Mouse (Mus musculus) left cerebral cortex, postnatal 14 days (tissue): ENCODE data around the gene Mapk1. TPM values are rescaled to one million over a fixed set of nuclear protein-coding genes. Genes with fewer than 3 reads are reported as not detected.

Source experiments
- DNase-seq, 2 experiments: peaks; one replicate each; pipeline ENCODE4 v3.0.0; 2021 to 2022; ENCODE audit warnings: low spot score in 2 of 2, mixed read lengths in 1 of 2
- intact Hi-C: fragments of 180-260 bp; cut with DNase I; formaldehyde crosslinking; loops from one replicate; pipeline ENCODE4 v1.15.1; 2025
- total RNA-seq, 2 experiments: library from RNA; stranded (reverse); gene quantifications; 2 replicates each; pipeline ENCODE4 v1.2.3; 2021

Mapk1 gene
- total RNA-seq, 2 experiments from 2014 or later: 524 to 615 TPM

DNA sequence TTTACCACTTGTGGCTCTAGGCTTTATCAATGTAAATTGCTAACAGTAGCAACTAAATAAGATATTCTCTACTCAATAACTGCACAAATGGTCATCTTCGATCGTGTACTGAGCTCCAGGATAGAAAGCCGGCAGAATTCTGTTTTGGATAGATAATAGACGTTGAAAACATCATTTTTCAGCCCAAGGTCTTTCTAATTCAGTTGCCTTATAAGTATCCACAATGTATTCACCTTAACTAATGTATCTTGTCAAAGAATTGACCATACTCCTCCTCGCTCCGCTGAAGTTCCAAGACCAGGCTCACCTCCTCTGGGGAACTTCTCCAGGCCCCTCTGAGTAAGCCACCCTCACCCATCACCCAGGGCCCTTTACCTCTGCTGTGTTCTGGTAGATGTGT lies 87.5 kb downstream of the Mapk1 start:
- DNase-seq: no peak
- intact Hi-C loops: no loop called here

GRCm38 (mm10) chr16:17073000-17073399 lies 89.8 kb downstream of the Mapk1 start:
- intact Hi-C loops: no loop called here
- peak in 1 of 2 experiments; percentile 77 for DNase-seq

DNA sequence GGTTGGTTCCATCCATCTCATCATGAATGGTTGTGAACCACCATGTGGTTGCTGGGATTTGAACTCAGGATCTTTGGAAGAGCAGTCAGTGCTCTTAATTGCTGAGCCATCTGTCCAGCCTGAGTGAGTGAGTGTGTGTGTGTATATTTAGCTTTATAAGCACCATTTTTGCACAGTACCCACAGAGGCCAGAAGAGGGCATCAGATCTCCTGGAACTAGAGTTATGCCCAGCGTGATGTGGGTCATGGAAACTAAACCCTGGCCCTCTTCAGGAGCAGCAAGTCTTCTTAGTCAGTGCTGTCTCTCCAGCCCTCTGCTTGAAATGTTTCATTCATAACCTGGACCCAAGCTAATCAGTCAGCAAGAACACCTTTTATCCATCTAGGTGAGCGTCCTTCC lies 93.1 kb downstream of the Mapk1 start:
- intact Hi-C loops: no loop called here

DNA sequence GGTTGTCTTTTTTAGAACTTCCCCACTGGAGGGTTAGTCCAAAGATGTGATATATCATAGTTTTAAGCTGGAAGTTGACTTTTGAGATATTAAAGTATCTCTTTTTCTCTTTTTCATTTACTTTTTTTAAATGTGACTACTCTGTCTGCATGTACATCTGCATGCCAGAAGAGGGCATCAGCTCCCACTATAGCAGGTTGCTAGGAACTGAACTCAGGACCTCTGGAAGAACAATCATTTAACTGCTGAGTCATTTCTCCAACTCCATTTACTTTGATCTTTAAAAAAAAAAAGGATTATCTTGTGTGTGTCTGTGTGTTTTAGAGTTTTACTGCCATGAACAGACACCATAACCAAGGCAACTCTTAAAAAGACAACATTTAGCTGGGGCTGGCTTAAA lies 93.7 kb downstream of the Mapk1 start:
- intact Hi-C loops: no loop called here
- no peak for DNase-seq

More for the DNA sequence above, 93.1 kb downstream of the Mapk1 start:
- DNase-seq: no peak

DNA sequence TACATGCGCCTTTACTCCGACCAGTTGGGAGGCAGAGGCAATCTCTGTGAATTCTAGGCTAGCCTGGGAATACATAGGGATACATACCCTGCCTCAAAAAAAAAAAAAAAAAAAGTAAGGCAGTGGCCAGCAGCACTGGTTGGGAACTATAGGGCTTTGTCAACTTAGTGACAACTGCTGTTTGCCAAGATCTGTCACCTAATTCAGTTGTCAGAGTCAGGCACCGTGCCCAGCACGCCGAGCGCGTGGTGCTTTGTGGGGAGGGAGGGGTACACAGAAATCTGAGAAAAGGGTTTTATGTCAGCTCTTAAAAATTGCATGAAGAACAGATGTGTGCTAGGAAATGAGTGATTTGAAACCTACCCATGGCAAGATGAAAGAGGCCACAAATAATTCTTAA lies 94.9 kb downstream of the Mapk1 start:
- intact Hi-C loops: no loop called here
- no peak for DNase-seq

GRCm38 (mm10) chr16:17082121-17082792 lies 99.1 kb downstream of the Mapk1 start:
- intact Hi-C loops: no loop called here
- DNase-seq: no peak

DNA sequence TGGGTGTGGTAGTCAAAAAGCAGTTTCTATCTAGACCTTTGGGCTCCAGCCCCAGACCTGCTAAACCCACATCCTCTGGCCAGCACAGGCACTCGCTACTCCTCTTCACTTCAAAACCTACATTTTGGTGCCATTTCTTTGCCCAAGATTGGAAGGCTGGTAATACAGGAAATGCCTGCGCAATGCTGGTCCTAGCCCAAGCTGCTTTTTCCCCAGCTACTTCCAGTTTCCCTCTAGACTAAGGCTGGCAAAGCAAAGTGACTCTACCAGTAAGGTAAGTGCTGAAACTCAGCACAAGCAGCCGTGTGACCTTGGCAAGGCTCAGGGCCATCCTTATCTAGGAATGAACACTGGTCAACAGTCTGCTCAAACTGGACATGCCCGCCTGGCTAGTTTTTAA lies 102.5 kb downstream of the Mapk1 start:
- no peak for DNase-seq
- intact Hi-C loops: no loop called here

GRCm38 (mm10) chr16:17086241-17086640 lies 103.1 kb downstream of the Mapk1 start:
- intact Hi-C loops: no loop called here
- DNase-seq: no peak

DNA sequence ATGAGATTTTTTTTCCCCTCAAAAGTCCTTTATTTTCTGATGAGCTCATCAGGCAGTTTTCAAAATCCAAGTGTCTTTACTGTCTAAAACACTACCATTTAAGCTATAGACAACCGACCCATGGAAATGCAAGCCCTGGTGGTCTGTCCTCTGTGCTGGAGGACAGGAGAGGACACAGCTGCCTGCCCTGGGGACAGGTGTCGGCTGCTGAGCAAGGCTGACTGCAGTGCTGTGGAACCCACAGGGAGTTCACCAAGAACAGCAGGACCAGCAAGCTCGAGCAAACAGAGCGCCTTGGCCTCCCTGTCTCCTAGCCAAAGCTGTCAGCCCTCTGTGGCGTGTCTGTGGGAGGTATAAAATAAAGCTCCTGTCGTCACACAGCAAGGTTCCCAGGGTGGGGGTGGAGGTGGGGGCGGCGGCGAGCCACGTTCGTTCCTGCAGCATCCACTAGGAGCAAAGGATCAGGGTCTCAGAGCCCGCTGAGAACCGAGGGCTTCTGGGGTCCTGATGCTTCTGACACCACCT lies 103.5 kb downstream of the Mapk1 start:
- DNase-seq: peak in 1 of 2 experiments; percentile 55
- intact Hi-C loops: no loop called here

DNA sequence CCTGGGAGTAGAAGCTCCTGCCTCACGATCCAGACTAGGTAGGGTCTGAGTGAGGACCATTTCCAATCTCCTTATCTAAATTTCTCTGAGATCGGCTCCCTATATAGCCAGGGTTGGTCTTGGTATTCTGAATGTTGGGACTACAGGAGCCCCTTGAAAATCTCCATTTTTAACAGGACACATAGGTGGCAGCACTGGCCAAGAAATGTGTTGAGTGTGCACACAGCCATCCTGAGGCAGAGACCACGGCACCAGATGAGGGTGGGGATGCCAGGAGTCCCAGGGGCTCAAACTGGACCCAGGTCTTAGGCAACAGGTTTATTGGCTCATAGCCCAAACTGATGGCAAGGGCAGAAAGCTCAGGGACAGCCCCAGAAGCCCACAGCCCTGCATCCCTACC lies 105.2 kb downstream of the Mapk1 start:
- no peak for DNase-seq
- intact Hi-C loops: no loop called here

GRCm38 (mm10) chr16:17096938-17097337 lies 113.8 kb downstream of the Mapk1 start:
- DNase-seq: no peak
- intact Hi-C loops: no loop called here

Other genes with a start within 250 kb of the Mapk1 start
- gene Spag6l, start 153.9 kb upstream of the Mapk1 start, total RNA-seq: 1 to 10 TPM; 8.4 to 9.3 TPM
- not detected for gene Igll1, start 119.4 kb upstream of the Mapk1 start, total RNA-seq
- gene Top3b, start 112.6 kb upstream of the Mapk1 start, total RNA-seq: 10 to 100 TPM; 58.9 to 68.2 TPM
- not detected for gene Vpreb1, start 112.5 kb upstream of the Mapk1 start, total RNA-seq
- gene Ppm1f, start 86.9 kb upstream of the Mapk1 start, total RNA-seq: 10 to 100 TPM; 34.3 TPM
- gene Ypel1, start 86.3 kb downstream of the Mapk1 start, total RNA-seq: 10 to 100 TPM; 61.7 to 62.2 TPM
- gene Ppil2, start 127.9 kb downstream of the Mapk1 start, total RNA-seq: 10 to 100 TPM; 84.7 to 85.2 TPM
- 1 to 10 TPM; 2.3 to 3.0 TPM for gene 2610318N02Rik, start 141.8 kb downstream of the Mapk1 start, total RNA-seq
- gene Sdf2l1, start 149.0 kb downstream of the Mapk1 start, total RNA-seq: 10 to 100 TPM; 16.8 to 23.1 TPM
- 10 to 100 TPM; 37.4 to 38.2 TPM for gene Ydjc, start 161.2 kb downstream of the Mapk1 start, total RNA-seq
- gene Ccdc116, start 163.8 kb downstream of the Mapk1 start, total RNA-seq: 1 to 10 TPM; 4.6 to 5.4 TPM
- gene Ube2l3, start 219.3 kb downstream of the Mapk1 start, total RNA-seq: 100 to 1,000 TPM; 143 to 144 TPM
- gene Rimbp3, start 225.2 kb downstream of the Mapk1 start, total RNA-seq: 1 to 10 TPM; 1.5 to 1.8 TPM